In genomic region chr9:114544754-114545393, GRCm38 (mm10) we compare ENCODE assay signal across 12 mouse cellular contexts. TPM values are rescaled to one million over a fixed set of nuclear protein-coding genes. Genes with fewer than 3 reads are reported as not detected.
DNase-seq lines count a peak whose midpoint lies in the region; ATAC-seq and TF ChIP-seq lines count a peak whose summit lies in the region.
"Had no signal": no experiment of that assay in that cellular context is flagged by ENCODE, and none has a peak within 500 bp of the region (broad histone marks: within the 10 kb centered on the region; RNA-seq: fewer than 3 reads in every experiment).

No protein-coding gene starts in this region.

- no peak for TF ChIP-seq CTCF in lung, embryonic 14.5 days (IDR thresholded peaks at IDR 0.05; ENCODE audit: low read depth)
- TF ChIP-seq CTCF in intestine, postnatal 0 days (IDR thresholded peaks at IDR 0.05; ENCODE audit: low read depth): no peak
- no peak for TF ChIP-seq CTCF in heart, adult 2 months (IDR thresholded peaks at IDR 0.05)

- H3K4me2 ChIP-seq in lung, embryonic 14.5 days: peak overlapping the region; percentile 28
- peak overlapping the region; percentile 50 for H3K4me2 ChIP-seq in intestine, postnatal 0 days (replicated peaks; ENCODE audit: low read depth)
- H3K4me2 ChIP-seq in myocyte (ENCODE audit: low read depth): peak overlapping the region; percentile 18

- intact Hi-C loops in heart, adult 2 months (cut with DNase I): no loop called here

- WGBS in lung, embryonic 14.5 days: 27% methylated on average over 9 of the region's 9 CpGs
- 22% methylated on average over 9 of the region's 9 CpGs for WGBS in intestine, postnatal 0 days
- 64% methylated on average over 9 of the region's 9 CpGs for WGBS in heart, adult 2 months

- TF ChIP-seq POLR2A in myocyte (IDR thresholded peaks at IDR 0.05; ENCODE audit: insufficient read length, low read depth): no peak
- TF ChIP-seq POLR2A in heart, adult 2 months (IDR thresholded peaks at IDR 0.05; ENCODE audit: insufficient read depth, low read depth, low read length): no peak

- no peaks in the 10 kb centered on the region for H3K36me3 ChIP-seq in lung, embryonic 14.5 days (ENCODE audit: insufficient read depth)
- no peaks in the 10 kb centered on the region for H3K36me3 ChIP-seq in intestine, postnatal 0 days (ENCODE audit: control insufficient read depth, insufficient read depth)
- H3K36me3 ChIP-seq in myocyte (ENCODE audit: control insufficient read depth, insufficient read depth): no peaks in the 10 kb centered on the region
- H3K36me3 ChIP-seq in heart, adult 2 months (ENCODE audit: control insufficient read depth, insufficient read depth, low read length): no peaks in the 10 kb centered on the region

- peak; percentile 25 for DNase-seq in adrenal gland, postnatal 14 days
- no peak for DNase-seq in adrenal gland, postnatal 4 days (ENCODE audit: low spot score in 2 of 2)
- peak; percentile 72 for DNase-seq in lung, embryonic 14.5 days
- DNase-seq in lung, postnatal 10 days: no peak
- no peak for DNase-seq in heart, adult 2 months
- DNase-seq: gastrocnemius, postnatal 25 days had no signal

- H3K79me2 ChIP-seq in myocyte (ENCODE audit: control insufficient read depth, insufficient read depth): no peaks in the 10 kb centered on the region
- no peaks in the 10 kb centered on the region for H3K79me2 ChIP-seq in heart, adult 2 months (replicated peaks; ENCODE audit: control insufficient read depth, insufficient read depth, low read length)

- no peak overlapping the region for H3ac ChIP-seq in myocyte (ENCODE audit: control insufficient read depth, insufficient read length)

- no peak overlapping the region for H3K9ac ChIP-seq in lung, embryonic 14.5 days
- no peak overlapping the region for H3K9ac ChIP-seq in intestine, postnatal 0 days (ENCODE audit: low read depth, low read length)
- H3K9ac ChIP-seq in heart, adult 2 months (ENCODE audit: low read depth, low read length): no peak overlapping the region

- no peak for ATAC-seq in lung, embryonic 14.5 days (ENCODE audit: insufficient read depth)
- no peak for ATAC-seq in intestine, postnatal 0 days
- ATAC-seq in CD4-positive, CD25-positive, alpha-beta regulatory T cell, adult 4 months: no peak

- peak overlapping the region; percentile 89 for H3K27ac ChIP-seq in lung, embryonic 14.5 days (ENCODE audit: low read depth)
- no peak overlapping the region for H3K27ac ChIP-seq in intestine, postnatal 0 days (ENCODE audit: low read depth, low read length)
- H3K27ac ChIP-seq in heart, adult 2 months: no peak overlapping the region

- H3K4me1 ChIP-seq in lung, embryonic 14.5 days (ENCODE audit: insufficient read depth): peaks cover 46% of the 10 kb centered on the region
- peaks cover 13% of the 10 kb centered on the region for H3K4me1 ChIP-seq in intestine, postnatal 0 days (replicated peaks; ENCODE audit: control insufficient read depth, insufficient read depth, low read length)
- no peaks in the 10 kb centered on the region for H3K4me1 ChIP-seq in heart, adult 2 months (ENCODE audit: control insufficient read depth, insufficient read depth, low read length)

- TF ChIP-seq EP300 in heart, adult 2 months (IDR thresholded peaks at IDR 0.05; ENCODE audit: insufficient read depth, low read depth, low read length): no peak

- no peak overlapping the region for H3K4me3 ChIP-seq in lung, embryonic 14.5 days (ENCODE audit: low read depth, low read length)
- no peak overlapping the region for H3K4me3 ChIP-seq in intestine, postnatal 0 days (ENCODE audit: low read depth, low read length)
- H3K4me3 ChIP-seq in myocyte: no peak overlapping the region
- no peak overlapping the region for H3K4me3 ChIP-seq in heart, adult 2 months

- no peaks in the 10 kb centered on the region for H3K9me3 ChIP-seq in lung, embryonic 14.5 days (ENCODE audit: low read depth, low read length)
- H3K9me3 ChIP-seq in intestine, postnatal 0 days (ENCODE audit: control insufficient read depth): no peaks in the 10 kb centered on the region

- no peaks in the 10 kb centered on the region for H3K27me3 ChIP-seq in lung, embryonic 14.5 days (ENCODE audit: insufficient read depth, low read length)
- H3K27me3 ChIP-seq in intestine, postnatal 0 days (replicated peaks; ENCODE audit: control insufficient read depth, insufficient read depth, low read length): no peaks in the 10 kb centered on the region
- no peaks in the 10 kb centered on the region for H3K27me3 ChIP-seq in myocyte (ENCODE audit: control insufficient read depth, insufficient read depth, insufficient read length)
- no peaks in the 10 kb centered on the region for H3K27me3 ChIP-seq in heart, adult 2 months (ENCODE audit: control insufficient read depth, insufficient read depth, low read length)

TF ChIP-seq in myocyte, 11 proteins besides CTCF, POLR2A, EP300 and RAD21:
- TF ChIP-seq E2F4 (IDR thresholded peaks at IDR 0.05; ENCODE audit: insufficient read depth): no peak
- no peak for TF ChIP-seq USF1 (IDR thresholded peaks at IDR 0.05; ENCODE audit: low read depth)
- no peak for TF ChIP-seq TCF3 (IDR thresholded peaks at IDR 0.05; ENCODE audit: insufficient read length, low read depth)
- TF ChIP-seq TCF12 (IDR thresholded peaks at IDR 0.05; ENCODE audit: insufficient read depth, poor library complexity, severe bottlenecking): no peak
- TF ChIP-seq REST (IDR thresholded peaks at IDR 0.05; ENCODE audit: insufficient read depth, insufficient read length): no peak
- no peak for TF ChIP-seq CEBPB (IDR thresholded peaks at IDR 0.05; ENCODE audit: insufficient read depth, poor library complexity, severe bottlenecking)
- TF ChIP-seq SRF (IDR thresholded peaks at IDR 0.05; ENCODE audit: control insufficient read depth, insufficient read length, low read depth): no peak
- TF ChIP-seq MAX (IDR thresholded peaks at IDR 0.05; ENCODE audit: low read depth): no peak

RNA-seq across cellular contexts. Expression of gene Trim71, which starts 19.3 kb away (rescaled TPM):
- 0.04 TPM in 1 of 2 replicates, not detected in the other for total RNA-seq in adrenal gland, postnatal 14 days (2021)
- under 1 TPM in 1 of 2 experiments, not detected in 1; 0.36 TPM for total RNA-seq in adrenal gland, postnatal 4 days (2021)
- polyA plus RNA-seq in lung, embryonic 14.5 days (2014; fragmentation: Nextera tagmentation; extraction: Ambion mirVana): 1.4 and 1.5 TPM in 2 replicates
- 1.5 and 2.0 TPM in 2 replicates for polyA plus RNA-seq in intestine, postnatal 0 days (2015; fragmentation: Nextera tagmentation; extraction: Ambion mirVana)
- polyA plus RNA-seq in myocyte (2012; fragmentation: generic; extraction: Trizol): 0.01 TPM
- not detected for polyA plus RNA-seq in CD4-positive, CD25-positive, alpha-beta regulatory T cell, adult 4 months (2017; shearing (Covaris generic))
- total RNA-seq in heart, adult 2 months (2021): not detected
- polyA plus RNA-seq in heart, adult 2 months (2012; rRNA removed): not detected in 2 replicates
- total RNA-seq: gastrocnemius, postnatal 25 days; hematopoietic stem cell, adult 5-6 weeks; neutrophil, adult 5-6 weeks had no signal

RNA-seq across cellular contexts. Expression of gene C130032M10Rik, which starts 29.4 kb away (rescaled TPM):
- total RNA-seq in adrenal gland, postnatal 14 days (2021): not detected in 2 replicates
- not detected for total RNA-seq in adrenal gland, postnatal 4 days (2021)
- polyA plus RNA-seq in lung, embryonic 14.5 days (2014; fragmentation: Nextera tagmentation; extraction: Ambion mirVana): 0.27 TPM in 1 of 2 replicates, not detected in the other
- not detected in 2 replicates for polyA plus RNA-seq in intestine, postnatal 0 days (2015; fragmentation: Nextera tagmentation; extraction: Ambion mirVana)
- polyA plus RNA-seq in myocyte (2012; fragmentation: generic; extraction: Trizol): 0.06 TPM
- polyA plus RNA-seq in CD4-positive, CD25-positive, alpha-beta regulatory T cell, adult 4 months (2017; shearing (Covaris generic)): not detected
- total RNA-seq in heart, adult 2 months (2021): not detected
- not detected in 2 replicates for polyA plus RNA-seq in heart, adult 2 months (2012; rRNA removed)
- total RNA-seq: gastrocnemius, postnatal 25 days; hematopoietic stem cell, adult 5-6 weeks; layer of hippocampus, postnatal 14 days; neutrophil, adult 5-6 weeks had no signal

RNA-seq across cellular contexts. Expression of gene Ccr4, which starts 40.2 kb away (rescaled TPM):
- total RNA-seq in adrenal gland, postnatal 14 days (2021): not detected in 2 replicates
- not detected for total RNA-seq in adrenal gland, postnatal 4 days (2021)
- polyA plus RNA-seq in lung, embryonic 14.5 days (2014; fragmentation: Nextera tagmentation; extraction: Ambion mirVana): not detected in 2 replicates
- 2.3 TPM in 2 replicates for polyA plus RNA-seq in intestine, postnatal 0 days (2015; fragmentation: Nextera tagmentation; extraction: Ambion mirVana)
- polyA plus RNA-seq in myocyte (2012; fragmentation: generic; extraction: Trizol): not detected
- polyA plus RNA-seq in CD4-positive, CD25-positive, alpha-beta regulatory T cell, adult 4 months (2017; shearing (Covaris generic)): 10 to 100 TPM; 27.8 to 29.8 TPM
- total RNA-seq in heart, adult 2 months (2021): not detected
- not detected in 2 replicates for polyA plus RNA-seq in heart, adult 2 months (2012; rRNA removed)
- total RNA-seq: gastrocnemius, postnatal 25 days; hematopoietic stem cell, adult 5-6 weeks; layer of hippocampus, postnatal 14 days; neutrophil, adult 5-6 weeks had no signal

Comparison
In these comparisons a context has a peak if more than half of its experiments do, and no peak if none do; other contexts are left out.
1. DNase-seq: peak in adrenal gland, postnatal 14 days (single experiment) and lung, embryonic 14.5 days (single experiment); none in adrenal gland, postnatal 4 days (0 of 2), lung, postnatal 10 days (single experiment) and heart, adult 2 months (0 of 2).
2. Peak in every context shown above with its lines, with median percentiles within 50 percentile points of each other: H3K4me2 ChIP-seq.